Mouse (Mus musculus): ENCODE data around the gene Col18a1.

- no peak for TF ChIP-seq CTCF (conservative IDR thresholded peaks at IDR 0.05; ENCODE audit: low read length)
- no peak for TF ChIP-seq POU5F1 (IDR thresholded peaks at IDR 0.05; ENCODE audit: borderline replicate concordance, low read length)
- no peak for TF ChIP-seq NANOG (IDR thresholded peaks at IDR 0.05; ENCODE audit: borderline replicate concordance, low read length)
Measured at GRCm38 (mm10) chr10:77164041-77164436, 2.3 kb downstream of the Col18a1 start.

All from E14TG2a.4 (cell line).